Mouse (Mus musculus) c-Kit-positive CD71-negative TER-119-negative erythroid progenitor cells, embryonic 14.5 days (primary cell): Measurements from ENCODE around the gene Ifitm5.

Experiments used
- DNase-seq: peaks from one replicate; pipeline ENCODE4 v3.0.0-alpha.2; 2013; ENCODE audit warnings: low read depth

Gene Ifitm5

GRCm38 (mm10) chr7:140941222-140942051 is 8.7 kb downstream of the Ifitm5 start, which contains the start of gene Pgghg:
Pgghg (plus strand) TSS chr7:140941391.
- peak; percentile 69 for DNase-seq

DNA sequence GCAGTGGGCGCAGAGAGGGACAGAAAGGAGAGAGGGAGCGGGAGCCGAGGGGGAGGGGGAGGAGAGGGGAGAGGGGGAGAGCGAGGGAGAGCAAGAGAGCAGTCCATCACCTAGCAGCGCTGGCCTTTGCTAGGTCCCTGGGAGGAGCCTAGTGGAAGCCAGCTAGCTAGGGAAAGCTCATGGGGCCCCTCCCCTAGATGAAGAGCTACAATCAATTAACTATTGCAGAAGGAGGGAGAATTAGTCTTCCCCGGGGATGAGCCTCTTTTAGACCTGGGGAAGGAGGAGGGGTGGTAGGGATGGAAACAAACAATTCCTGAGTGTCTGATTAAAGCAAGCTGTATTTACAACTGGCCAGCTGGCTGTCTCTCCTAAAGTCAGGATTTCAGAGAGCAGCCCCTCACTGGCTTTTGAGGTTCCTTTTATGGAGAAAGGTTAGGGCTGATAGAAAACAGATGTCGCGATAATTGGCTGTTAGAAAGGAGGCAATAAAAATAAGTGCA is 10.4 kb downstream of the Ifitm5 start:
- DNase-seq: no peak

GRCm38 (mm10) chr7:140938896-140939295 is 11.2 kb downstream of the Ifitm5 start:
- DNase-seq: no peak

GRCm38 (mm10) chr7:140938436-140938835 is 11.7 kb downstream of the Ifitm5 start:
- DNase-seq: no peak

- DNase-seq: no peak
Measured at GRCm38 (mm10) chr7:140927181-140927580, 22.9 kb downstream of the Ifitm5 start.

GRCm38 (mm10) chr7:140923070-140923775 is 26.9 kb downstream of the Ifitm5 start:
- no peak for DNase-seq

GRCm38 (mm10) chr7:140922398-140923069 is 27.6 kb downstream of the Ifitm5 start:
- DNase-seq: no peak

DNA sequence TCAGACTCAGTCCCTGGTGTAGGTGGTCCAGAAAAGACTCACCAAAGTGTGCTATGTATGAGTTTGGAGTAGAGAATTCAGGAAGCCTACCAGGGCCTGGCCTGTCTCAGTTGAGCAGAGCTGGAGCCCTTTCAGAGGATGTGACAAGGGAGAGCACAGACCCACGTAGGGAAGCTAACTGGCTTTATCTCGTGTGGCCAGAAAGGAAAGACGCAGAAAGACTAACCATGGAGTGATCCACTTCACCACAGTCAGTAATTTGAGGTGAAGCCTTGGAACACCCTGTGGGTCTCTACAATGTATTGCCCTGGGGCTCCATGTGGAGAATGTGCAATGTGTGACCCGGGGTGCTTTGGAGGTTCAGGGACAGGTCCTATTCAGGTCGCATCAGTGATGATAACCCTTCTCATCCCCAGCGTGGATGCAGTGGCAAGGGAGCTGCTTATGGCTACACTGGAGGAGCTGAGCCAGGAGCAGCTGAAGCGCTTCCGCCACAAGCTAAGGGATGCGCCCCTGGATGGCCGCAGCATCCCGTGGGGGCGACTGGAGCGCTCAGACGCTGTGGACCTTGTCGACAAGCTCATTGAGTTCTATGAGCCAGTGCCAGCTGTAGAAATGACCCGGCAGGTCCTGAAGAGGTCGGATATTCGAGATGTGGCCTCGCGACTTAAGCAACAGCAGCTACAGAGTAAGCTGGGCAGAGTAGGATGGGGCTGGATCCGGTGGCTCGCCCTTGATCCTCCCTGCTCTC is 28.7 kb downstream of the Ifitm5 start:
- no peak for DNase-seq

GRCm38 (mm10) chr7:140920418-140921029 is 29.6 kb downstream of the Ifitm5 start, which contains the start of gene Nlrp6:
Nlrp6 (plus strand) TSS chr7:140920902.
- DNase-seq: no peak

- no peak for DNase-seq
Measured at GRCm38 (mm10) chr7:140919911-140920310, 30.2 kb downstream of the Ifitm5 start.

DNA sequence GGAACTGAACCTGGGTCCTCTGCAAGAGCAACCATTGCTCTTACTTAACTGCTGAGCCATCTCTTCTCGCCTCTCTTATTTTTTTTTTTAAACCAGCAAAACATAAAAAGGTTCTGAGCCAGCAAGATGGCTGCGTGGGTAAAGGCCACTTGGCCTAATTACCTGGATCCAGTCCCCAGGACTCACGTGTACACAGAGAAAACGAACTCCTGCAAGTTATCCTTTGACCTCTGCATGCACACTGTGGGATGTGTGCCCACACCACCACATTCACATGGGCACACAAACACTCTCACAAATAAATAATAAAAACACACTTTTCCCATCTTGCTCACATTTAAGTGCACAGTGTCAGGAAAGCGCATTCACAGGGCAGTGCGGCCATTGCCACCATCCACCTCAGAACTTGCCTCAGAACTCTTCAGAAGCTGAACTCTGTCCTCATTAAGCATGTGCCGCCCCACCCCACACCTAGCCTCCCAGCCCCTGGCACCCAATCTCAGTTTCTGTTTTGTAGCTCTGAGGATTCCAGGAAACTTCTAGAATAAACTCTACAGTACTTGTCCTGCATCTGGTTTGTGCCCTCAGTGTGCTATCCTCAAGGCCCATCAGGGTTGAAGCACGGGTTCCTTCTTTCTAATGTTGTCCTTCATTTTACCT is 35.9 kb downstream of the Ifitm5 start:
- DNase-seq: no peak

DNA sequence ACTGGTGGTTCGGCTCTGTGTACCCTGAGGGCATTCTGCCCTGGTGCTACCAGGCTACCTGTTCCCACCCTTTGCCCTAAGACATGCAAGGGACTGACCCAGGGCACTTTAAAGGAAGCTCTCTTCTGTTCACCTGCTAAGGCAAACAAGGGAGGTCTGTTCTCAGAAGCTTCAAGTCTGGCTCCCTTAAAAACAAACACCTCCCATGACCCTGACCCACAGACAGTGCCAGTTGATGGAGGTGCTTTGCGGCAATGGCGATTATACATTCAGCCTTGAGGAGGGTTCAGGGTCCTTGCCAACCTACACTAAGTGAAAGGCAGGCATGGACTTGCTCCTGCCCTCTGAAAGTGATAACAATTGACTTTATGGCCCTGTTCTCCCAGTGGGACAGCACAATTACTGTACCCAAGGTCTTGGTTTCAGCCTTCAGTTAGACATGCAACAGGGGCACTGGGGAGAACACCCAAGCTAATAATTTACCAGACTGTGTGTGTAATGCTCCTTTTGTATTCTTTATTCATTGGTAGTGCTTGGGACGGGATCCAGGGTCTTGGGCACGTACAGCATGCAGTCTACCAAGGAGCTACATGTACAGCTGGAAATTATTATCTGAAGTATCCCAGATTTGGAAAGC is 37.1 kb downstream of the Ifitm5 start:
- no peak for DNase-seq

DNA sequence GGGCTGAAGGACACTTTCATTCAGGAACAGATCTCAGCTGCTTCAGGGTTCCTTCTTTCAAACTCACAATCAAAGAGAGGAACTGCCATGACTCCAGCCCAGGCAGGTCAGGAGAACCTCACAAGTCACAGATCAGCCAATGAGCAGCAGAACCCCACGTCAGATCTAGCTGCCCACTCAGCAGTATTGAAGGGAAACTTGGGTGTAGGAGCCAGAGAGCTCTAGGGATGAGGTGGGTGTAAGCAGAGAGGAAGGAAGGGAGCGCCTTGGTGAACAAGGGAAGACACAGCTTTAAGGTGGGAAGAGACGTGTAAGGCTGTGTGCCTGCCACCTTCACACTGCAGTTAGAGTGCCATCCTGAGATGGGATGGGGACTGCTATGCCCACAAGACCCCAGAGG is 37.8 kb downstream of the Ifitm5 start:
- DNase-seq: no peak

DNA sequence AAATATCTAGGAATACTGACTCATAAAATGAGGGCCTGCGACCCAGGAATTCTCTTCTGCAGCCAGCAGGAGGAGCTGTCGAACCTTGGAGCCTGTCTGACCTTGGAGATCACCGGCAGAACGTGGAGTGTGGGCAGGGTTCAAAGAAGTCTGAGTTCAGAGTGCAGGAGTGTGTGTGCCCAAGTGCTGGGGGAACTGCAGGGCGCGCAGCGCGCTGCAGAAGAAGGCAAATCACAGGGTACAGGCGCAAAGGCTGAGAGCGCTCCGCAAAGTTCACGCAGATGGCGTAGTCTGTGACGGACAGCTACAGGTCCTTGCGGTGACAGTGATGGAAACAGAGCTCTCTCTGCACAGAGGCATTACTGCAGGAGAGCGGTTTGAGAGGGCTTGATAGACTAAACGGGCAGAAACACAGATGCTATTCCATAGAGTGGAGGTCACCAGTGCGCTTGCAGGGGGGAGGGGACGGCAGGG is 41.4 kb downstream of the Ifitm5 start:
- peak; percentile 76 for DNase-seq

DNA sequence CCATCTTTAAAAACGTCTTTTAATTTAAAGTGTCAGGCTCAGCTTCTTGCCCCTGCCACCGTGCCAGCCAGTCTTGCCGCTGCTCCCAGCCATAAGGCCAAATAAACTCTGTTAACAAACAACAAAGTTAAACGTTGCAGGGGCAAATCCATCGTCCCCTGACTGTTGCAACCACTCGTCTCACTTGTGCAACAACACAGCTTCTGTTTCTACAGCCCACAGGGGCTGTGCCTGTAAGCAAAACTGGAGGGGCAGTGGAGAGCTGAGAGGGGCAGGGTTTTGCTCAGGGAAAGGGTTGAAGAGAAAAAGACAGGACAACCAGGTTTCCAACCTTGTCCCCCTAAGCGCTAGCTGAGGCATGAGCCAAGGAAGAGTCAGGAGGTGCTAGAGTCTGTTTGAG is 41.9 kb downstream of the Ifitm5 start:
- no peak for DNase-seq

DNA sequence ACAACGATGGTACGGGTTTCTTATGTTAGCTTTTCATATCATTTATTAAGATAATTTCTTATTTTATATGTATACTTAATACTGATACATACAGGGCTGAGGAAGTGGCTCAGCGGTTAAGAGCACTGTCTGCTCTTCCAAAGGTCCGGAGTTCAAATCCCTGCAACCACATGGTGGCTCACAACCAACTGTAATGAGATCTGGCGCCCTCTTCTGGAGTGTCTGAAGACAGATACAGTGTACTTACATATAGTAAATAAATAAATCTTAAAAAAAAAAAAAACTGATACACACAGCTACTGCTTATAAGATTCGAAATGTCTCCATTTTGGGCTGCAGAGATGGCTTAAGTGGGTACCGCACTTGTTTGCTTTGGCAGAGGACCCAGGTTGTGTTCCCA is 42.4 kb downstream of the Ifitm5 start:
- DNase-seq: no peak

DNA sequence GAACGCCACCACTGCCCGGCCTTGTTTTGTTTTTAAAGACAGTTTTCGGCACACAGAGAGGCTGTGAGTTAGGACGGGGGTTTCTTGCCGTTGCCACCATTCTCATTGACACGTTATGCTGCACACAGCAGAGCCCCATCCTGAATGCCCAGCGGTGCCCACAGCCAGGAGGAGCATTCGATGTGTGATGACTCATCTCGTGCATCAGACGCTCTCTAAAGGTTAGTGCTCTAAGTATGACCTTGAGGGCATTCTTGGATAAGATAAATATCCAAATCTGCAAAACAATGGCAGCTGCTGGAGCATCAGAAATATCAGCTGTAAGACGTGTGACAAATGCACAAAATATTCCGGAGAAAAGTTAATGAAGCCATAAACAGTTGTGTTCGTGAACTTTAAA is 43.0 kb downstream of the Ifitm5 start:
- DNase-seq: no peak

DNA sequence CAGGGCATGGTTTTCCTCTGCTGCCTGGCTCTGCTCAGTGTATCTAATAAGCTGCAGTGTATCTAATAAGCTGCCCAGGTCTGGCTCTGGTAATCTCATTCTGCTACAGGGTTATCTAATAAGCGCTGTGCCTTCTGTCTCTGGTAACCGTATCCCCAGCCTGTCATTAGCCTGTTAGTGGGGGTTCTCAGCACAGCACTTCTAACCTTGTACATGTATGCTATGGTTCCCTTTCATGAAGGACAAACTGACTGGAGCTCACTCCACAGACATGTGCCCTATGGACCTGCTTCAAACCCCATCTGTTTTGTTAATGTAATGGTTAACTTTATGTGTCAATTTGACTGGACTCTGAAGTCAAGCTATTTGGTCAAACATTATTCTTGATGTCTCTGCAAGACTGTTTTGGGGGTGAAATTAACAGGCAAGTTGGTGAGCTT is 44.4 kb downstream of the Ifitm5 start:
- no peak for DNase-seq

DNA sequence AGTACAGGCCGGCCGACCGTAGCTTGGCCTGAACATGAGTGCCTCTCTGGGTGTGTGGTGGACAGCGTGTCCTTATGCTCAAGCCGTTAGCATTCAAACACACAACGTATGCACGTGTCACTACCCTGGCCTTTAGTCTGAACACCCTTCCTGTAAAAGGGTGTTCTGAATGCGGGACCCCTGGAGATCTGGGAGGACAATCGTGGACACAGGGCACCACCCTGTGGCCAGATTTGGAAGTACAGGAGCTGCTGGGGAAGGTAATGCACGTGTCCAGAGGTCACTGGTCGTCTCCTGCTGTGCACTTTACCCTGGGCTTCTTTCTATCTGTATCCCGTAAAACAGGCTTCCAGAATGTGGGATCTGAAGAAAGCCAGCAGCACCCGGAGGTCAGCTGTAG is 46.9 kb downstream of the Ifitm5 start:
- peak; percentile 68 for DNase-seq
